25 mouse cellular contexts compared by ENCODE assay signal in the genomic region with DNA sequence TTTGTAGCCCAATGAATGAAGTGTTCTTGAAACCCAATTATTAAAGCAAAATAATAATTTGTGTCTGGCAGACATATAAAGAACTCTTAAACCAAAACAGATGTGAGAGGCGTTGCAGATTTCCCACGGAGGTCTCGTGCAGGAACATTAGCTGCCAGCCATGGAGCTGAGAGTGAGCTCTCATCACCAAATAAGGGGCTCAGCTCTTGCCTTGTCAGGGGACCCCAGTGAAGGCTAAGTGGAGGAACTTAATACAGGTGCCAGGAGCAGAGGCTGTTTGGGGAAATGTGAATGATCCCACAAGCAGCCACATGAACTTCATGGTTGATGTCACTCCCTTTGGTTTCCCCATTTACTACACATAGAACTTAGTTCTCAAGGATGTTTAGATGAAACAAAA.
"Had no signal": no experiment of that assay in that cellular context is flagged by ENCODE, and none has a peak within 500 bp of the region (broad histone marks: within the 10 kb centered on the region; RNA-seq: fewer than 3 reads in every experiment).

No protein-coding gene starts in this region.

- H3K9ac ChIP-seq: heart, embryonic 12.5 days; hindbrain, embryonic 12.5 days; hindbrain, embryonic 14.5 days; intestine, embryonic 15.5 days; limb, embryonic 13.5 days; limb, embryonic 15.5 days; liver, embryonic 12.5 days had no signal

- H3K9me3 ChIP-seq: heart, embryonic 10.5 days; heart, embryonic 12.5 days; hindbrain, embryonic 10.5 days; hindbrain, embryonic 12.5 days; intestine, embryonic 15.5 days; limb, embryonic 13.5 days; limb, embryonic 15.5 days; liver, embryonic 12.5 days had no signal

- H3K27me3 ChIP-seq: heart, embryonic 12.5 days; hindbrain, embryonic 12.5 days; intestine, embryonic 15.5 days; limb, embryonic 13.5 days; limb, embryonic 15.5 days; liver, embryonic 12.5 days had no signal

- H3K36me3 ChIP-seq: heart, embryonic 10.5 days; heart, embryonic 12.5 days; hindbrain, embryonic 10.5 days; hindbrain, embryonic 12.5 days; intestine, embryonic 15.5 days; limb, embryonic 13.5 days; limb, embryonic 15.5 days; liver, embryonic 12.5 days had no signal

- H3K4me2 ChIP-seq: heart, embryonic 12.5 days; hindbrain, embryonic 12.5 days; hindbrain, embryonic 14.5 days; intestine, embryonic 15.5 days; limb, embryonic 13.5 days; limb, embryonic 15.5 days; liver, embryonic 12.5 days had no signal

- ATAC-seq: hindbrain, embryonic 16.5 days; inflammation-experienced regulatory T-cells, adult 6 months; intestine, embryonic 15.5 days; intestine, postnatal 0 days; liver, embryonic 12.5 days had no signal

- H3K4me1 ChIP-seq: heart, embryonic 10.5 days; heart, embryonic 12.5 days; hindbrain, embryonic 12.5 days; intestine, embryonic 15.5 days; liver, embryonic 12.5 days had no signal

- DNase-seq: gastrocnemius, adult 2 months; gastrocnemius, postnatal 10 days; gastrocnemius, postnatal 25 days; heart, adult 18-20 months; heart, postnatal 10 days; heart, postnatal 4 days; kidney, adult 18-20 months; kidney, adult 8-10 months; kidney, postnatal 10 days; kidney, postnatal 25 days; kidney, postnatal 4 days had no signal

- H3K27ac ChIP-seq: gastrocnemius, adult 2 months; heart, embryonic 10.5 days; hindbrain, embryonic 10.5 days; hindbrain, embryonic 12.5 days; hindbrain, embryonic 14.5 days; intestine, embryonic 15.5 days; layer of hippocampus, adult 2 months; left cerebral cortex, adult 2 months; limb, embryonic 13.5 days; limb, embryonic 15.5 days; liver, embryonic 12.5 days had no signal

- H3K4me3 ChIP-seq: gastrocnemius, adult 2 months; heart, embryonic 10.5 days; heart, embryonic 12.5 days; hindbrain, embryonic 10.5 days; hindbrain, embryonic 12.5 days; intestine, embryonic 15.5 days; layer of hippocampus, adult 2 months; left cerebral cortex, adult 2 months; limb, embryonic 13.5 days; limb, embryonic 15.5 days; liver, embryonic 12.5 days had no signal
